Mouse (Mus musculus) heart, postnatal 14 days (tissue): Measurements from ENCODE around the gene Prkacb. TPM values are rescaled to one million over a fixed set of nuclear protein-coding genes. Genes with fewer than 3 reads are reported as not detected.
A peak's percentile ranks its signal among the peaks of the same experiment; 100 is the strongest.

Experiments used
- DNase-seq, 2 experiments: peaks; one replicate each; pipeline ENCODE4 v3.0.0; 2021 to 2022
- intact Hi-C: fragments of 180-260 bp; cut with DNase I; formaldehyde crosslinking; loops from one replicate; pipeline ENCODE4 v1.15.1; 2025
- total RNA-seq, 2 experiments: library from RNA; stranded (reverse); gene quantifications; 2 replicates each; pipeline ENCODE4 v1.2.3; 2021

Prkacb gene
- total RNA-seq, 2 experiments from 2014 or later: 62.5 to 68.3 TPM

DNA sequence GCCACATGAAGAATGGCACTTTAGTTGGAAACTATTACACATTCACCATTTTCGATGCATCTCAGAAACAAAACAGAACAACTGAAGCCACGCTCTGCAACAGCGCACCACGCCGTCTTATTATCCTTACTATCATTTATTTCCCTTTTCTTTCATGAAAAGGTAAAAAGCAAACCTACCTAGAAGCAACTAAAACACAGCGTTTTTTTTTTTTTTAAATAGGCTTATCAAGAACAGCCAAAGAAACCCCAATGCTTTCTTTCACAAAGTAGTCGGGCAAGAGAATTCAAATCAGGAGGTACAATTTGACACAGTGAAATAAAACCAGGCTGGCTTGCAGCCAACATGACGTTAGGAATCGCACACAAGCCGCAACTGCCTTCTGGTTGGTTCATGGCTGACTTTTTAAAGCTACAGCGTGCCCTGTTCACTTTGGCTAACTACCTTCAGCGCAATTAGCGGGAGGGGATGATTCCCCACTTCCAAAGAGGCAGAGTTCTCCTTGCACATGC, 130.6 kb downstream of the Prkacb start:
- peak; percentile 62 to 73 for DNase-seq
- intact Hi-C loops: loop anchor here (10.0 kb wide), 1 partner anchor 117 kb away; no protein-coding TSS in a partner anchor

DNA sequence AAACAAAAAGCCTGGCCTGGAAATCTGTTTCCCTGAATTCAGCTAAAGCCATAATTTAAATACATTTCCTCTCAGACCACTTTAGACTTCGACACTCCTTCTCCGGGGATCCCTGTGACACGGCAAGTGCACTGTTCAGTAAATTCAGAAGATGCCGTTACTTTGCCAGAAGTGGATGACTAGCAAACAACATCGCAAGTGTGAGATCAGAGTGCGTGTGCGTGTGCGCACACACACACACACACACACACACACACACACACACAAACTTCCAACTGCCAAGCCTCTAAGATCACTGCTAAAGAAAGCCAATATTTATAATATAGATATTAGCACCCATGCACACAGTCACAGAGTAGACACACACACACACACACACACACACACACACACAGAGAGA, 131.1 kb downstream of the Prkacb start:
- intact Hi-C loops: loop anchor here (10.0 kb wide), 1 partner anchor 117 kb away; no protein-coding TSS in a partner anchor
- DNase-seq: peak in 1 of 2 experiments; percentile 11

DNA sequence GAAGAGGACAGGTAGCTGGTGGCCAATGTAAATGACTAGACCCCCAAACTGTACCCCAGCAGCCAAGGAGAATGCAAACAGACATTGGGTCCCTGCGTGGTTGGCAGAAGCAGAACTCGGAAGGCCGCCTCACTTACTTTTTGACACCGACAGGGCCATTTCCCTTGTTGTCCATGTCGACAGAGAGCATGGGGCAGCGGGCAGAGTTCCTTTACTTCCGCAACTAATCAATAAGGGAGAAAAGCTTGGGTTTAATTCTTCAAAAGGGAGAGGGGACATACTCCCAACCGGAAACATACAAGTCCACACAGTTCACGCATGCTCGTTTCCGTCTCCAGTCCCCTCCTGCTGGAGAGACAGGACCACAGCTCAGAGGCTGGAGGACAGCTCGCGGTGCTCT, 132.2 kb downstream of the Prkacb start:
- no peak for DNase-seq
- intact Hi-C loops: loop anchor here (10.0 kb wide), 1 partner anchor 116 kb away; no protein-coding TSS in a partner anchor

DNA sequence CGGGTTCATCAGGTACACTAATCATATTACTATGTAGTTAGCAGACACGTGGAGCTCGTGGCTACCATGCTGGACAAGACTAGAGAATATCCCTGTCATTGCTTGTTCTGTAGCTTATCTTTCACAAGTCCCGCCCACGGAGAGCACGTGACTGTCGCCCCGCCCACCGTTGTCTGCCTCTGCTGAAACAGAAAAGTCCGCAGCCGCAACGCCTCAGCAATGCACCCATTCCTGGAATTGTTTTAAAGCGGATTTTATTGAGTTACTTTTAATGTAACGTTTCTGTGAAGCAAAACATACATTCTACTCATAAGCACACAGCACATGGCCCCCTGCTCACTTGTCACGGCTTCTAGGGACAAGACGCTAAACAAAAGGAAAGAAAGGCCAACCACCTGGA, 133.1 kb downstream of the Prkacb start:
- intact Hi-C loops: loop anchor here (10.0 kb wide), 1 partner anchor 115 kb away; no protein-coding TSS in a partner anchor
- DNase-seq: no peak

Other genes with a start within 250 kb of the Prkacb start
- gene Uox, start 242.6 kb downstream of the Prkacb start, total RNA-seq: not detected
- not detected for gene Dnase2b, start 197.4 kb downstream of the Prkacb start, total RNA-seq
- under 1 TPM in 1 of 2 experiments, not detected in 1; 0.15 TPM for gene 4930503B20Rik, start 161.7 kb downstream of the Prkacb start, total RNA-seq
- gene Samd13, start 127.4 kb downstream of the Prkacb start, total RNA-seq: 1 to 10 TPM; 1.4 to 2.6 TPM
- 1 to 10 TPM; 3.8 TPM for gene Ttll7, start 39.4 kb upstream of the Prkacb start, total RNA-seq